Mouse (Mus musculus) MEL (cell line): ENCODE measurements around the gene Macf1. TPM values are rescaled to one million over a fixed set of nuclear protein-coding genes. Genes with fewer than 3 reads are reported as not detected.

Experiments
- DNase-seq: peaks from one replicate; pipeline ENCODE4 v3.0.0; 2011; ENCODE audit warnings: low read depth, low spot score
- H3K27ac ChIP-seq: 2 replicates; pipeline ENCODE4 v1.5.1; 2012; ENCODE audit warnings: low read depth, mild to moderate bottlenecking, control low read depth, low read length, moderate library complexity; ENCODE audit not compliant: control insufficient read depth
- H3K27me3 ChIP-seq, 2 experiments: fragments of 150-350 bp in 1 of 2; sonication (generic) in 1 of 2; 2 replicates each; pipeline ENCODE4 v1.6.1; 2012; ENCODE audit warnings: low read length in 2 of 2, mild to moderate bottlenecking in 2 of 2, improper control_type of control experiment in 1 of 2, moderate library complexity in 1 of 2; ENCODE audit not compliant: insufficient read depth in 2 of 2, control insufficient read depth in 1 of 2
- H3K36me3 ChIP-seq, 2 experiments: 2 replicates each; pipeline ENCODE4 v1.6.1; 2012 to 2014; ENCODE audit warnings: low read length in 2 of 2, improper control_type of control experiment in 1 of 2, inconsistent platforms in 1 of 2, mild to moderate bottlenecking in 1 of 2; ENCODE audit not compliant: insufficient read depth in 2 of 2, control insufficient read depth in 1 of 2
- H3K4me1 ChIP-seq, 2 experiments: fragments of 150-350 bp in 1 of 2; sonication (generic) in 1 of 2; 2 replicates each; pipeline ENCODE4 v1.6.1; 2012; ENCODE audit warnings: low read length in 2 of 2, improper control_type of control experiment in 1 of 2, mild to moderate bottlenecking in 1 of 2; ENCODE audit not compliant: insufficient read depth in 2 of 2, control insufficient read depth in 1 of 2
- H3K4me3 ChIP-seq, 2 experiments: fragments of 150-350 bp in 1 of 2; sonication (generic) in 1 of 2; 2 replicates each; pipeline ENCODE4 v1.5.1; 2012; ENCODE audit warnings: low read depth in 2 of 2, low read length in 2 of 2, mild to moderate bottlenecking in 2 of 2, moderate library complexity in 2 of 2, control low read depth in 1 of 2, improper control_type of control experiment in 1 of 2; ENCODE audit not compliant: control insufficient read depth in 1 of 2, insufficient read depth in 1 of 2
- H3K79me2 ChIP-seq: 2 replicates; pipeline ENCODE4 v1.6.1; 2012; ENCODE audit warnings: mild to moderate bottlenecking, low read length, moderate library complexity; ENCODE audit not compliant: control insufficient read depth, poor library complexity, insufficient read depth
- H3K9ac ChIP-seq: 2 replicates; pipeline ENCODE4 v1.6.1; 2012; ENCODE audit warnings: low read depth, mild to moderate bottlenecking, control low read depth, low read length, moderate library complexity; ENCODE audit not compliant: control insufficient read depth, poor library complexity, severe bottlenecking
- H3K9me3 ChIP-seq: fragments of 150-350 bp; sonication (generic); replicated peaks from 2 replicates; pipeline ENCODE4 v1.6.1; 2012; ENCODE audit warnings: mild to moderate bottlenecking, low read length, improper control_type of control experiment, moderate library complexity; ENCODE audit not compliant: insufficient read depth
- CHD1 ChIP-seq: IDR thresholded peaks from 2 replicates; pipeline ENCODE4 v1.6.1; 2012; ENCODE audit warnings: low read depth, mild to moderate bottlenecking, inconsistent platforms, low read length, improper control_type of control experiment
- CHD2 ChIP-seq: IDR thresholded peaks from 2 replicates; pipeline ENCODE4 v1.6.1; 2011; ENCODE audit warnings: low read length, improper control_type of control experiment
- CTCF ChIP-seq, 3 experiments: IDR thresholded peaks in 2 of 3; conservative IDR thresholded peaks in 1 of 3; 2 replicates each; pipeline ENCODE4 v1.5.1; 2011 to 2012; ENCODE audit warnings: low read length in 3 of 3, low read depth in 2 of 3, mild to moderate bottlenecking in 2 of 3, improper control_type of control experiment in 1 of 3, inconsistent platforms in 1 of 3, mixed read lengths in 1 of 3, moderate library complexity in 1 of 3; ENCODE audit not compliant: control insufficient read depth in 1 of 3, insufficient read depth in 1 of 3, poor library complexity in 1 of 3, severe bottlenecking in 1 of 3
- HCFC1 ChIP-seq: IDR thresholded peaks from 2 replicates; pipeline ENCODE4 v1.6.1; 2012; ENCODE audit warnings: low read depth, mild to moderate bottlenecking, inconsistent platforms, low read length, improper control_type of control experiment, moderate library complexity
- JUND ChIP-seq: IDR thresholded peaks from 2 replicates; pipeline ENCODE4 v1.6.1; 2011; ENCODE audit warnings: low read depth, mild to moderate bottlenecking, improper control_type of control experiment, low read length
- NRF1 ChIP-seq: IDR thresholded peaks from 2 replicates; pipeline ENCODE4 v1.6.1; 2014; ENCODE audit warnings: low read depth, mild to moderate bottlenecking, inconsistent platforms, low read length, improper control_type of control experiment, moderate library complexity; ENCODE audit not compliant: poor library complexity, insufficient read depth, severe bottlenecking
- POLR2A ChIP-seq, 2 experiments: IDR thresholded peaks; 2 replicates each; pipeline ENCODE4 v1.6.1; 2011 to 2012; ENCODE audit warnings: low read length in 2 of 2, mild to moderate bottlenecking in 2 of 2, control low read depth in 1 of 2, improper control_type of control experiment in 1 of 2, low read depth in 1 of 2, moderate library complexity in 1 of 2; ENCODE audit not compliant: control insufficient read depth in 1 of 2, insufficient read depth in 1 of 2, poor library complexity in 1 of 2
- RCOR1 ChIP-seq: IDR thresholded peaks from 2 replicates; pipeline ENCODE4 v1.6.1; 2012; ENCODE audit warnings: low read depth, mild to moderate bottlenecking, inconsistent platforms, low read length, improper control_type of control experiment
- SIN3A ChIP-seq: IDR thresholded peaks from 2 replicates; pipeline ENCODE4 v1.6.1; 2012; ENCODE audit warnings: low read length, improper control_type of control experiment, inconsistent platforms
- TBP ChIP-seq: IDR thresholded peaks from 2 replicates; pipeline ENCODE4 v1.8.0; 2011; ENCODE audit warnings: low read depth, low read length, improper control_type of control experiment
- USF2 ChIP-seq, 2 experiments: IDR thresholded peaks; 2 replicates each; pipeline ENCODE4 v1.6.1; 2011 to 2012; ENCODE audit warnings: improper control_type of control experiment in 2 of 2, low read length in 2 of 2, borderline replicate concordance in 1 of 2, inconsistent platforms in 1 of 2, low read depth in 1 of 2, mild to moderate bottlenecking in 1 of 2; ENCODE audit not compliant: insufficient read depth in 1 of 2
- ZC3H11A ChIP-seq: IDR thresholded peaks from 2 replicates; pipeline ENCODE4 v1.6.1; 2012; ENCODE audit warnings: low read depth, mild to moderate bottlenecking, inconsistent platforms, low read length, improper control_type of control experiment
- ZKSCAN1 ChIP-seq: IDR thresholded peaks from 2 replicates; pipeline ENCODE4 v1.6.1; 2012; ENCODE audit warnings: low read depth, mild to moderate bottlenecking, inconsistent platforms, low read length, improper control_type of control experiment, moderate library complexity
- ZNF384 ChIP-seq: IDR thresholded peaks from 2 replicates; pipeline ENCODE4 v1.6.1; 2012; ENCODE audit warnings: low read depth, mild to moderate bottlenecking, inconsistent platforms, low read length, improper control_type of control experiment
- polyA plus RNA-seq, 2 experiments: library from polyadenylated mRNA; stranded (reverse) in 1 of 2; unstranded in 1 of 2; fragments of >175 nt in 1 of 2; fragments of >200 nt in 1 of 2; gene quantifications; 2 replicates each; pipeline versions ENCODE4 v1.2.1 to v1.2.4; 2012; ENCODE audit warnings: low replicate concordance in 2 of 2, low read depth in 1 of 2; ENCODE audit not compliant: insufficient read length in 2 of 2, insufficient read depth in 1 of 2, missing spikeins in 1 of 2
- total RNA-seq: library from RNA; depleted of rRNA; stranded (reverse); fragments of 300-350 nt; gene quantifications from 2 replicates; pipeline ENCODE4 v1.2.3, GENCODE M21; 2012

Macf1 gene
- total and polyA plus RNA-seq, 3 experiments, result 18.5 to 71.4 (median 60.8) TPM

GRCm38 (mm10) chr4:123363555-123363954 lies 320.6 kb downstream of the Macf1 start:
- H3K9me3 ChIP-seq, result no peaks in the 10 kb centered on the region
- no peak overlapping the region for H3K4me3 ChIP-seq
- no peak overlapping the region for H3K9ac ChIP-seq
- H3K79me2 ChIP-seq, result no peaks in the 10 kb centered on the region
- TF ChIP-seq RCOR1 (no peak), ZC3H11A (no peak), SIN3A (no peak), USF2 (IDR thresholded peaks at IDR 0.05; ENCODE audit: borderline replicate concordance in 1 of 2, insufficient read depth in 1 of 2, low read depth in 1 of 2, low read length in 2 of 2) (no peak), CHD1 (no peak), TBP (no peak), CTCF (IDR thresholded peaks at IDR 0.05 in 2 of 3, conservative IDR thresholded peaks at IDR 0.05 in 1 of 3; ENCODE audit: control insufficient read depth in 1 of 3, insufficient read depth in 1 of 3, low read depth in 2 of 3, low read length in 3 of 3, poor library complexity in 1 of 3, severe bottlenecking in 1 of 3) (no peak), POLR2A (IDR thresholded peaks at IDR 0.05; ENCODE audit: control insufficient read depth in 1 of 2, insufficient read depth in 1 of 2, low read depth in 1 of 2, low read length in 2 of 2, poor library complexity in 1 of 2) (no peak), ZNF384 (no peak), ZKSCAN1 (no peak)
- no peak for DNase-seq
- peaks cover 0 to 12% of the 10 kb centered on the region in 2 experiments; a peak in 2 of 4 replicates for H3K36me3 ChIP-seq
- H3K4me1 ChIP-seq, result no peaks in the 10 kb centered on the region
- no peaks in the 10 kb centered on the region for H3K27me3 ChIP-seq
- no peak overlapping the region for H3K27ac ChIP-seq

DNA sequence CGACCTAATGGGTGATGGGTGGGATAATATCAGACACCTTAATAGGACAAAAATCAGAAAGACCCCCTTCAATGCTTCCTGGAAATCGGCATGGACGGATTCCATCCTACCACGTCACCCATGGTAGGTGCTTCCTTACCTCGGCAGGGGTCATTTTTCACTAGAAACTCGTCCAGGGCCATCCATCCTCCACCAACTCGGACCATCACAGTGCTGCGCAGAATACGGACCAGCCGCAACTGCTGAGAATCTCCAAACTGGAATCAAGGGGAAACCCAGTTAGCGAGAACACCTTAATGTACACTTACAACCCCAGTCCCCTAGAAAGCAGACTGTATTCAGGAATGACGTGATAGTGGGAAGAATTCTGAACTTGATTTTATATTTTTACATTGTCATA lies 323.4 kb downstream of the Macf1 start:
- H3K79me2 ChIP-seq, result no peaks in the 10 kb centered on the region

DNA sequence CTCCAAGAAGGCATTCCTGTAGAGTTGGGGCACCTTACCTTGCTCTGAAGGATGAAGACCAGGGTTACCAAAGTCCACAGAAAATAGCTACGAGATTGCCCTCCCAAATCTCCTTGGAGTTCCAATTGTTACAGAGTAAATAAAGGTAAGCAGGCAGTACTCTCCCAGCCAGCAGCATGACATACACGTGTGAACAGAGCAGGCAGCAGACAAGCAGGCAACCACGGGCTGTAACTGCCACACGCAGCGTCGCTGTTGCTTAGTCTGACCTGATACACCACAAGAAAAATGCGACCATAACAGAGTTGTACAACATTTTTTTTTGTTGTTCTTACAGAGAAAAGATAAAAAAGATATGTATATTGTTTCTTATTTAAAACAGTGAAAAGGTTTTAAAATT lies 325.5 kb downstream of the Macf1 start:
- Histone ChIP-seq H3K36me3 (no peaks in the 10 kb centered on the region; a peak in 1 of 4 replicates), H3K27ac (no peak overlapping the region), H3K4me3 (no peak overlapping the region), H3K9me3 (no peaks in the 10 kb centered on the region), H3K79me2 (no peaks in the 10 kb centered on the region), H3K9ac (no peak overlapping the region), H3K4me1 (no peaks in the 10 kb centered on the region), H3K27me3 (no peaks in the 10 kb centered on the region)
- DNase-seq, result no peak
- TF ChIP-seq NRF1 (no peak), CHD2 (no peak)

More for the DNA sequence above, 323.4 kb downstream of the Macf1 start:
- no peaks in the 10 kb centered on the region for H3K9me3 ChIP-seq
- H3K27me3 ChIP-seq, result no peaks in the 10 kb centered on the region
- no peaks in the 10 kb centered on the region for H3K4me1 ChIP-seq
- peaks cover 0 to 5% of the 10 kb centered on the region in 2 experiments; a peak in 2 of 4 replicates for H3K36me3 ChIP-seq
- no peak for TF ChIP-seq ZNF384
- TF ChIP-seq JUND, result no peak
- no peak for TF ChIP-seq HCFC1
- H3K9ac ChIP-seq, result no peak overlapping the region
- no peak for DNase-seq
- H3K4me3 ChIP-seq, result no peak overlapping the region
- no peak overlapping the region for H3K27ac ChIP-seq
